Mouse (Mus musculus) midbrain, embryonic 12.5 days (tissue): Measurements from ENCODE around the gene Gm4787. TPM values are rescaled to one million over a fixed set of nuclear protein-coding genes. Genes with fewer than 3 reads are reported as not detected.

Experiments
- polyA plus RNA-seq: library from polyadenylated mRNA; unstranded; fragments of >200 nt; fragmentation: Nextera tagmentation; extraction: Ambion mirVana; gene quantifications from 2 replicates; pipeline ENCODE4 v1.2.1, GENCODE M21; 2016

Gene Gm4787
- polyA plus RNA-seq, 1 experiment from 2014 or later, result 0.26 TPM

Other genes with a start within 250 kb of the Gm4787 start
- 1.8 and 2.6 TPM in 2 replicates for gene Slc8a3, start 46.3 kb downstream of the Gm4787 start, polyA plus RNA-seq
- 0.56 and 0.80 TPM in 2 replicates for gene Adam4, start 42.5 kb upstream of the Gm4787 start, polyA plus RNA-seq
- 133 and 143 TPM in 2 replicates for gene Cox16, start 105.7 kb upstream of the Gm4787 start, polyA plus RNA-seq
- 26.2 and 34.3 TPM in 2 replicates for gene Gm20498, start 153.4 kb upstream of the Gm4787 start, polyA plus RNA-seq
- 35.1 and 36.1 TPM in 2 replicates for gene Synj2bp, start 153.4 kb upstream of the Gm4787 start, polyA plus RNA-seq
- 0.52 and 0.56 TPM in 2 replicates for gene Adam21, start 189.0 kb upstream of the Gm4787 start, polyA plus RNA-seq
- 65.2 and 67.0 TPM in 2 replicates for gene Med6, start 215.5 kb upstream of the Gm4787 start, polyA plus RNA-seq